Mouse (Mus musculus): ENCODE data around the gene Hoxb3. TPM values are rescaled to one million over a fixed set of nuclear protein-coding genes. Genes with fewer than 3 reads are reported as not detected.

Gene Hoxb3
- polyA plus RNA-seq, 1 experiment: 11.0 TPM

- DNase-seq: no peak
- TF ChIP-seq CTCF (IDR thresholded peaks at IDR 0.05; ENCODE audit: insufficient read depth, low read length) (no peak), POLR2A (IDR thresholded peaks at IDR 0.05; ENCODE audit: borderline replicate concordance, extremely low read depth, low read depth, low read length) (no peak; the same call in 1 of the 2 replicates)
- 15% methylated on average over 5 of the region's 5 CpGs for WGBS
- Histone ChIP-seq H3K4me1 (ENCODE audit: control insufficient read depth, insufficient read depth, low read length) (peaks cover 11% of the 10 kb centered on the region; the same call in 1 of the 2 replicates), H3K4me3 (replicated peaks; ENCODE audit: extremely low read depth, low read depth, low read length) (peak overlapping the region; percentile 64)
Measured at GRCm38 (mm10) chr11:96315344-96315681, 7.8 kb upstream of the Hoxb3 start.

GRCm38 (mm10) chr11:96316696-96317607, 6.2 kb upstream of the Hoxb3 start:
- WGBS: 36% methylated on average over 18 of the region's 18 CpGs
- H3K4me3 ChIP-seq (replicated peaks; ENCODE audit: extremely low read depth, low read depth, low read length): no peak overlapping the region
- TF ChIP-seq CTCF (IDR thresholded peaks at IDR 0.05; ENCODE audit: insufficient read depth, low read length): no peak
- TF ChIP-seq POLR2A (IDR thresholded peaks at IDR 0.05; ENCODE audit: borderline replicate concordance, extremely low read depth, low read depth, low read length): no peak
- DNase-seq: no peak
- H3K4me1 ChIP-seq (ENCODE audit: control insufficient read depth, insufficient read depth, low read length): peaks cover 6% of the 10 kb centered on the region; the same call in 1 of the 2 replicates

- 16% methylated on average over 28 of the region's 28 CpGs for WGBS
- DNase-seq: no peak
- H3K4me3 ChIP-seq (replicated peaks; ENCODE audit: extremely low read depth, low read depth, low read length): peak within 1 kb of the TSS; percentile 86
- H3K4me1 ChIP-seq (ENCODE audit: control insufficient read depth, insufficient read depth, low read length): peaks cover 6% of the 10 kb centered on the region; the same call in 1 of the 2 replicates
- TF ChIP-seq POLR2A (IDR thresholded peaks at IDR 0.05; ENCODE audit: borderline replicate concordance, extremely low read depth, low read depth, low read length) (no peak), CTCF (IDR thresholded peaks at IDR 0.05; ENCODE audit: insufficient read depth, low read length) (no peak)
Measured at GRCm38 (mm10) chr11:96317608-96318367, 5.3 kb upstream of the Hoxb3 start, which contains the start of gene Hoxb4. Hoxb4 (plus strand) TSS chr11:96318267.

DNA sequence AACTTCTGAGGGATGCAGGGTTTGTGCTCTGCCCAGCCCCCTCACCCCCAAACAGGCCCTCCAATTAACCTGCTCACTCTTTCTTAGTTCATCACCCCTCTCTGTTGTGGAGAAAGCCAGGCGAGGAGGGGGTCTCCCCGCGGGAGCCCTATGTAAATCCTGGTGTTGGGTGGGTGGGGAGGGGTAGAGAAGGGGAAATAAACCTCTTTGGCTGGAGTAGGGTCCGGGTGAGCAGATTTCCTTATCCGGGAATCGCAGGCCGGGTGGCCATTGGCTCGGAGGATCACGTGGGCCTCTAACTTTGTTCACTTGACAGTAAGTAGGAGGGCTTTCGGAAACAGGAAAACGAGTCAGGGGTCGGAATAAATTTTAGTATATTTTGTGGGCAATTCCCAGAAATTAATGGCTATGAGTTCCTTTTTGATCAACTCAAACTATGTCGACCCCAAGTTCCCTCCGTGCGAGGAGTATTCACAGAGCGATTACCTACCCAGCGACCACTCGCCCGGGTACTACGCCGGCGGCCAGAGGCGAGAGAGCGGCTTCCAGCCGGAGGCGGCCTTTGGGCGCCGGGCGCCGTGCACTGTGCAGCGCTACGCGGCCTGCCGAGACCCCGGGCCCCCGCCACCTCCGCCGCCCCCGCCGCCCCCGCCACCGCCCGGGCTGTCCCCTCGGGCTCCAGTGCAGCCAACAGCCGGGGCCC, 4.6 kb upstream of the Hoxb3 start:
- peak; percentile 44 for DNase-seq
- TF ChIP-seq POLR2A (IDR thresholded peaks at IDR 0.05; ENCODE audit: borderline replicate concordance, extremely low read depth, low read depth, low read length) (no peak), CTCF (IDR thresholded peaks at IDR 0.05; ENCODE audit: insufficient read depth, low read length) (no peak)
- WGBS: 2% methylated on average over 35 of the region's 45 CpGs
- Histone ChIP-seq H3K4me3 (replicated peaks; ENCODE audit: extremely low read depth, low read depth, low read length) (peak overlapping the region; percentile 86), H3K4me1 (ENCODE audit: control insufficient read depth, insufficient read depth, low read length) (peaks cover 3% of the 10 kb centered on the region; the same call in 1 of the 2 replicates)

GRCm38 (mm10) chr11:96319071-96319902, 3.8 kb upstream of the Hoxb3 start:
- WGBS: 1% methylated on average over 25 of the region's 34 CpGs
- H3K4me1 ChIP-seq (ENCODE audit: control insufficient read depth, insufficient read depth, low read length): peaks cover 3% of the 10 kb centered on the region; the same call in 1 of the 2 replicates
- no peak for TF ChIP-seq CTCF (IDR thresholded peaks at IDR 0.05; ENCODE audit: insufficient read depth, low read length)
- TF ChIP-seq POLR2A (IDR thresholded peaks at IDR 0.05; ENCODE audit: borderline replicate concordance, extremely low read depth, low read depth, low read length): no peak
- DNase-seq: no peak
- H3K4me3 ChIP-seq (replicated peaks; ENCODE audit: extremely low read depth, low read depth, low read length): peak overlapping the region; percentile 84

DNA sequence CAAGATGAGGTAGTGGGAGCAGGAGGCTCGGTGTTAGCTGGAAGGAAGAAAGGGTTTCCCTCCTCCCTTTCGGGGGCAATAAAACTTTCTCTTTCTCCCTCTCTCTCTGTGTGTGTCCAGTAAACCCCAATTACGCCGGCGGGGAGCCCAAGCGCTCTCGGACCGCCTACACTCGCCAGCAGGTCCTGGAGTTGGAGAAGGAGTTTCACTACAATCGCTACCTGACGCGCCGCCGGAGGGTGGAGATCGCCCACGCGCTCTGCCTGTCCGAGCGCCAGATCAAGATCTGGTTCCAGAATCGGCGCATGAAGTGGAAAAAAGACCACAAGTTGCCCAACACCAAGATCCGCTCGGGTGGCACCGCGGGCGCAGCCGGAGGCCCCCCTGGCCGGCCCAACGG, 3.2 kb upstream of the Hoxb3 start:
- WGBS: 3% methylated on average over 29 of the region's 29 CpGs
- H3K4me3 ChIP-seq (replicated peaks; ENCODE audit: extremely low read depth, low read depth, low read length): peak overlapping the region; percentile 62
- peaks cover 3% of the 10 kb centered on the region; the same call in 1 of the 2 replicates for H3K4me1 ChIP-seq (ENCODE audit: control insufficient read depth, insufficient read depth, low read length)
- no peak for TF ChIP-seq CTCF (IDR thresholded peaks at IDR 0.05; ENCODE audit: insufficient read depth, low read length)
- DNase-seq: no peak

- peak overlapping the region; percentile 9 for H3K4me3 ChIP-seq (replicated peaks; ENCODE audit: extremely low read depth, low read depth, low read length)
- H3K4me1 ChIP-seq (ENCODE audit: control insufficient read depth, insufficient read depth, low read length): peaks cover 2% of the 10 kb centered on the region; the same call in 1 of the 2 replicates
- TF ChIP-seq CTCF (IDR thresholded peaks at IDR 0.05; ENCODE audit: insufficient read depth, low read length): no peak
- no peak for TF ChIP-seq POLR2A (IDR thresholded peaks at IDR 0.05; ENCODE audit: borderline replicate concordance, extremely low read depth, low read depth, low read length)
- WGBS: 32% methylated on average over 17 of the region's 17 CpGs
- no peak for DNase-seq
Measured at GRCm38 (mm10) chr11:96320688-96321087, 2.4 kb upstream of the Hoxb3 start.

GRCm38 (mm10) chr11:96321846-96322245, 1.3 kb upstream of the Hoxb3 start:
- no peak overlapping the region for H3K4me3 ChIP-seq (replicated peaks; ENCODE audit: extremely low read depth, low read depth, low read length)
- 48% methylated on average over 5 of the region's 5 CpGs for WGBS
- H3K4me1 ChIP-seq (ENCODE audit: control insufficient read depth, insufficient read depth, low read length): no peaks in the 10 kb centered on the region; the same call in 1 of the 2 replicates
- DNase-seq: no peak
- TF ChIP-seq POLR2A (IDR thresholded peaks at IDR 0.05; ENCODE audit: borderline replicate concordance, extremely low read depth, low read depth, low read length): no peak
- TF ChIP-seq CTCF (IDR thresholded peaks at IDR 0.05; ENCODE audit: insufficient read depth, low read length): no peak
